In genomic region chr2:72475797-72476485, GRCm38 (mm10) we compare ENCODE assay signal across 8 mouse cellular contexts. TPM values are rescaled to one million over a fixed set of nuclear protein-coding genes. Genes with fewer than 3 reads are reported as not detected.
DNase-seq lines count a peak whose midpoint lies in the region; ATAC-seq and TF ChIP-seq lines count a peak whose summit lies in the region.

Gene Cdca7 (plus strand): TSS chr2:72476159.

- H3K4me3 ChIP-seq in MEL (ENCODE audit: control insufficient read depth in 1 of 2, insufficient read depth in 1 of 2, low read depth in 2 of 2, low read length in 2 of 2), result peak within 1 kb of the TSS; percentile 45 to 71
- H3K4me3 ChIP-seq in cerebellum, adult 2 months (replicated peaks; ENCODE audit: insufficient read depth, low read depth, low read length), result peak within 1 kb of the TSS; percentile 66
- peak within 1 kb of the TSS; percentile 69 for H3K4me3 ChIP-seq in lung, embryonic 15.5 days
- H3K4me3 ChIP-seq in olfactory bulb, adult 2 months (ENCODE audit: insufficient read depth, low read depth, low read length), result peak within 1 kb of the TSS; percentile 72
- peak within 1 kb of the TSS; percentile 90 for H3K4me3 ChIP-seq in thymus, adult 2 months (ENCODE audit: control insufficient read depth, insufficient read depth, low read length)

- no peak for TF ChIP-seq CTCF in MEL (IDR thresholded peaks at IDR 0.05 in 2 of 3, conservative IDR thresholded peaks at IDR 0.05 in 1 of 3; ENCODE audit: control insufficient read depth in 1 of 3, insufficient read depth in 1 of 3, low read depth in 2 of 3, low read length in 3 of 3, poor library complexity in 1 of 3, severe bottlenecking in 1 of 3)
- TF ChIP-seq CTCF in cerebellum, adult 2 months (IDR thresholded peaks at IDR 0.05; ENCODE audit: borderline replicate concordance, insufficient read depth, low read depth, low read length), result no peak
- no peak for TF ChIP-seq CTCF in olfactory bulb, adult 2 months (IDR thresholded peaks at IDR 0.05; ENCODE audit: insufficient read depth, low read depth, low read length)
- no peak for TF ChIP-seq CTCF in thymus, adult 2 months (IDR thresholded peaks at IDR 0.05; ENCODE audit: borderline replicate concordance, control insufficient read depth, extremely low read depth, insufficient read depth, low read length, poor library complexity)

- ATAC-seq in hematopoietic stem cell, adult 5-6 weeks (replicated peaks in 1 of 2; ENCODE audit: insufficient read depth in 1 of 2, low FRiP score in 2 of 2, low TSS enrichment in 1 of 2, low read depth in 1 of 2, poor library complexity in 2 of 2, severe bottlenecking in 2 of 2), result peak; percentile 60 to 79
- ATAC-seq in lung, embryonic 15.5 days (ENCODE audit: borderline replicate concordance, extremely low read depth, low FRiP score, low TSS enrichment), result peak; percentile 88

- H3K27me3 ChIP-seq in MEL (ENCODE audit: control insufficient read depth in 1 of 2, insufficient read depth in 2 of 2, low read length in 2 of 2), result no peaks in the 10 kb centered on the region
- no peaks in the 10 kb centered on the region; the same call in 1 of the 2 replicates for H3K27me3 ChIP-seq in cerebellum, adult 2 months (ENCODE audit: control insufficient read depth, insufficient read depth, low read length)
- no peaks in the 10 kb centered on the region for H3K27me3 ChIP-seq in lung, embryonic 15.5 days
- no peaks in the 10 kb centered on the region for H3K27me3 ChIP-seq in thymus, adult 2 months (ENCODE audit: control insufficient read depth, insufficient read depth, low read length)

- H3K4me1 ChIP-seq in MEL (ENCODE audit: control insufficient read depth in 1 of 2, insufficient read depth in 2 of 2, low read length in 2 of 2), result peaks cover 2 to 45% of the 10 kb centered on the region in 2 experiments; a peak in 3 of 4 replicates
- 0 out of 2 replicates have a peak, but pooled peaks cover 3% of the 10 kb centered on the region for H3K4me1 ChIP-seq in cerebellum, adult 2 months (ENCODE audit: control insufficient read depth, insufficient read depth, low read length)
- H3K4me1 ChIP-seq in lung, embryonic 15.5 days, result peaks cover 33% of the 10 kb centered on the region
- peaks cover 7% of the 10 kb centered on the region for H3K4me1 ChIP-seq in olfactory bulb, adult 2 months (ENCODE audit: control insufficient read depth, insufficient read depth, low read length)
- peaks cover 10% of the 10 kb centered on the region for H3K4me1 ChIP-seq in thymus, adult 2 months (replicated peaks; ENCODE audit: control insufficient read depth, insufficient read depth, low read length)

- peaks cover 6 to 54% of the 10 kb centered on the region in 2 experiments for H3K36me3 ChIP-seq in MEL (ENCODE audit: control insufficient read depth in 1 of 2, insufficient read depth in 2 of 2, low read length in 2 of 2)
- H3K36me3 ChIP-seq in lung, embryonic 15.5 days, result peaks cover 19% of the 10 kb centered on the region
- H3K36me3 ChIP-seq in thymus, adult 2 months (ENCODE audit: control insufficient read depth, insufficient read depth, low read length), result peaks cover 13% of the 10 kb centered on the region

- TF ChIP-seq RAD21 in MEL (IDR thresholded peaks at IDR 0.05; ENCODE audit: low read depth, low read length), result no peak

- peak within 1 kb of the TSS; percentile 79 for H3K9ac ChIP-seq in MEL (ENCODE audit: control insufficient read depth, low read depth, low read length, poor library complexity, severe bottlenecking)
- peak within 1 kb of the TSS; percentile 64 for H3K9ac ChIP-seq in lung, embryonic 15.5 days

- H3K79me2 ChIP-seq in MEL (ENCODE audit: control insufficient read depth, insufficient read depth, low read length, poor library complexity), result peaks cover 38% of the 10 kb centered on the region

- peak; percentile 92 for DNase-seq in MEL (ENCODE audit: low read depth, low spot score)
- DNase-seq in cerebellum, adult 2 months, result peak; percentile 41 to 61
- peak; percentile 83 for DNase-seq in forelimb bud, embryonic 11.5 days (ENCODE audit: low read depth, low spot score)
- peak; percentile 19 to 37 for DNase-seq in layer of hippocampus, adult 8-10 months (ENCODE audit: low spot score in 2 of 2)
- peak; percentile 75 for DNase-seq in thymus, adult 2 months

- peak within 1 kb of the TSS; percentile 100 for H3K27ac ChIP-seq in MEL (ENCODE audit: control insufficient read depth, low read depth, low read length)
- no peak within 1 kb of the TSS for H3K27ac ChIP-seq in cerebellum, adult 2 months (ENCODE audit: insufficient read depth, low read length)
- peak within 1 kb of the TSS; percentile 89 for H3K27ac ChIP-seq in lung, embryonic 15.5 days
- peak within 1 kb of the TSS; percentile 96 for H3K27ac ChIP-seq in olfactory bulb, adult 2 months (ENCODE audit: insufficient read depth, low read depth, low read length)
- H3K27ac ChIP-seq in thymus, adult 2 months (ENCODE audit: control insufficient read depth, insufficient read depth, low read length), result peak within 1 kb of the TSS; percentile 72

- under 1% methylated on average over 58 of the region's 58 CpGs for WGBS in cerebellum, adult 2 months
- WGBS in lung, embryonic 15.5 days, result under 1% methylated on average over 58 of the region's 58 CpGs
- under 1% methylated on average over 58 of the region's 58 CpGs for WGBS in olfactory bulb, adult 2 months
- under 1% methylated on average over 58 of the region's 58 CpGs for WGBS in thymus, adult 2 months

- no peaks in the 10 kb centered on the region for H3K9me3 ChIP-seq in MEL (replicated peaks; ENCODE audit: insufficient read depth, low read length)
- no peaks in the 10 kb centered on the region for H3K9me3 ChIP-seq in lung, embryonic 15.5 days

- H3K4me2 ChIP-seq in lung, embryonic 15.5 days, result peak within 1 kb of the TSS; percentile 70

- TF ChIP-seq POLR2A in MEL (IDR thresholded peaks at IDR 0.05; ENCODE audit: control insufficient read depth in 1 of 2, insufficient read depth in 1 of 2, low read depth in 1 of 2, low read length in 2 of 2, poor library complexity in 1 of 2), result peak; percentile 71 to 76
- no peak for TF ChIP-seq POLR2A in cerebellum, adult 2 months (IDR thresholded peaks at IDR 0.05; ENCODE audit: borderline replicate concordance, insufficient read depth, low read length)
- 0 out of 2 replicates have a peak, but pooled peaks have one; percentile 17 for TF ChIP-seq POLR2A in olfactory bulb, adult 2 months (IDR thresholded peaks at IDR 0.05; ENCODE audit: insufficient read depth, low read depth, low read length)
- peak; percentile 64; the same call in 1 of the 2 replicates for TF ChIP-seq POLR2A in thymus, adult 2 months (IDR thresholded peaks at IDR 0.05; ENCODE audit: control insufficient read depth, extremely low read depth, insufficient read depth, low read length, poor library complexity)

- no peak; a peak in 1 of 4 replicates for TF ChIP-seq EP300 in MEL (IDR thresholded peaks at IDR 0.05; ENCODE audit: low read depth in 1 of 2, low read length in 2 of 2)

TF ChIP-seq in MEL, 35 proteins besides CTCF, POLR2A, EP300 and RAD21:
- peak; percentile 99 for TF ChIP-seq E2F4 (IDR thresholded peaks at IDR 0.05; ENCODE audit: borderline replicate concordance, low read depth, low read length)
- no peak for TF ChIP-seq MEF2A (IDR thresholded peaks at IDR 0.05; ENCODE audit: extremely low read depth, insufficient replicate concordance, low read depth, low read length, poor library complexity, severe bottlenecking)
- TF ChIP-seq TBP (IDR thresholded peaks at IDR 0.05; ENCODE audit: low read depth, low read length), result peak; percentile 66
- TF ChIP-seq BHLHE40 (IDR thresholded peaks at IDR 0.05; ENCODE audit: borderline replicate concordance, low read depth, low read length), result no peak
- no peak for TF ChIP-seq UBTF (IDR thresholded peaks at IDR 0.05; ENCODE audit: borderline replicate concordance, insufficient read depth, low read depth, low read length)
- TF ChIP-seq MAFK (IDR thresholded peaks at IDR 0.05; ENCODE audit: borderline replicate concordance, low read depth, low read length), result no peak
- TF ChIP-seq NELFE (IDR thresholded peaks at IDR 0.05; ENCODE audit: low read depth, low read length), result peak; percentile 48; the same call in 1 of the 2 replicates
- no peak for TF ChIP-seq JUND (IDR thresholded peaks at IDR 0.05; ENCODE audit: low read depth, low read length)
- peak; percentile 2; the same call in 1 of the 2 replicates for TF ChIP-seq HCFC1 (IDR thresholded peaks at IDR 0.05; ENCODE audit: low read depth, low read length)
- TF ChIP-seq SIN3A (IDR thresholded peaks at IDR 0.05; ENCODE audit: low read length), result peak; percentile 37

RNA-seq across cellular contexts. Expression of gene Cdca7, which starts in this region (rescaled TPM):
- 95.5 and 97.2 TPM in 2 replicates for total RNA-seq in MEL (2012; rRNA removed)
- polyA plus RNA-seq in MEL (2012; ENCODE audit: insufficient read depth in 1 of 2, insufficient read length in 2 of 2, low read depth in 1 of 2, low replicate concordance in 2 of 2, missing spikeins in 1 of 2), result 100 to 1,000 TPM; 123 to 175 TPM
- polyA plus RNA-seq in cerebellum, adult 2 months (2012; rRNA removed), result 2.0 TPM in 2 replicates
- total RNA-seq in hematopoietic stem cell, adult 5-6 weeks (2017), result 192 and 193 TPM in 2 replicates
- total RNA-seq in layer of hippocampus, adult 8-10 months (2022), result 1 to 10 TPM; 4.6 to 7.6 (median 6.1) TPM
- 149 and 157 TPM in 2 replicates for polyA plus RNA-seq in lung, embryonic 15.5 days (2015; fragmentation: Nextera tagmentation; extraction: Ambion mirVana)
- 382 TPM in 1 of 2 replicates, not detected in the other for polyA plus RNA-seq in olfactory bulb, adult 2 months (2012; ENCODE audit: insufficient read depth, insufficient read length, low replicate concordance, missing spikeins)
- 313 and 333 TPM in 2 replicates for polyA plus RNA-seq in thymus, adult 2 months (2012; rRNA removed)

Comparison
In these comparisons a context has a peak if more than half of its experiments do, and no peak if none do; other contexts are left out.
1. RNA of gene Cdca7 (total RNA-seq): 192 to 193 TPM in hematopoietic stem cell, adult 5-6 weeks and 95.5 to 97.2 TPM in MEL; 4.6 to 7.6 TPM in layer of hippocampus, adult 8-10 months; every median in the first group is over 10 times any median in the second.
2. DNase-seq: peak in every context shown above with its lines; median percentile 92 in MEL; 83 in forelimb bud, embryonic 11.5 days; 75 in thymus, adult 2 months; 51 in cerebellum, adult 2 months; 28 in layer of hippocampus, adult 8-10 months.
3. Peak in every context shown above with its lines, with median percentiles within 50 percentile points of each other: H3K4me3 ChIP-seq.